Mouse (Mus musculus) megakaryocyte, embryonic 14.5 days (primary cell): Measurements from ENCODE around the gene Rwdd4a.

Experiments
- FLI1 ChIP-seq: IDR thresholded peaks from 2 replicates; pipeline ENCODE4 v1.6.1; 2012; ENCODE audit warnings: low read length, inconsistent platforms, mixed read lengths
- GATA1 ChIP-seq: IDR thresholded peaks from 3 replicates; pipeline ENCODE4 v1.6.1; 2012; ENCODE audit warnings: mixed read lengths, low read length, inconsistent platforms, borderline replicate concordance

DNA sequence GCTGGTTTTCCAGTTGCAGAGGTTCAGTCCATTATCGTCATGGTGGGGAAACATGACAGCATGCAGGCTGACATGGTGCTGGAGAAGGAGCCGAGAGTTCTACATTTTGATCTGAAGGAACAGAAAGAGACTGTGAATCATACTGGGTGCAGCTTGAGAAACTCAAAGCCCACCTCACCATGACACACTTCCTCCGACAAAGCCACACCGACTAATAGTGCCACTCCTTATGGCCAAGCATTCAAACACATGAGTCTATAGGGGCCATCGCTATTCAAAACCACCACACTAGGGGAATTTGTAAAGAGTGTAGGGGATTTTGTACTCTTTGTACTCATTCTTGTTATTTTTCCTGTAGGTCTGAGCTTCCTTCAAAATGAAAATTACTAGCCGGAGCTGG lies 33.1 kb downstream of the Rwdd4a start:
- TF ChIP-seq GATA1 = no peak
- TF ChIP-seq FLI1 = no peak
